Mouse (Mus musculus): Measurements from ENCODE around the gene Pik3cd. TPM values are rescaled to one million over a fixed set of nuclear protein-coding genes. Genes with fewer than 3 reads are reported as not detected.
"Not testable (repeated sequence)": the region's sequence is repeated elsewhere in the genome, so short reads cannot be mapped to it uniquely, and the experiment has no call there.

Gene Pik3cd
- polyA plus RNA-seq, 1 experiment from 2014 or later, result 29.6 TPM

GRCm38 (mm10) chr4:149632670-149633307, 69.6 kb downstream of the Pik3cd start:
- 78% methylated on average over 9 of the region's 9 CpGs for WGBS (ENCODE audit: missing documents)
- Histone ChIP-seq H3K4me3 (ENCODE audit: inconsistent target) (no peak overlapping the region), H3K36me3 (ENCODE audit: inconsistent target) (no peaks in the 10 kb centered on the region), H3K79me2 (ENCODE audit: inconsistent target) (no peaks in the 10 kb centered on the region), H3K27ac (no peak overlapping the region)

- WGBS (ENCODE audit: missing documents), result 96% methylated on average over 9 of the region's 9 CpGs
- H3K27ac ChIP-seq, result no peak overlapping the region
- H3K36me3 ChIP-seq (ENCODE audit: inconsistent target), result no peaks in the 10 kb centered on the region
- H3K79me2 ChIP-seq (ENCODE audit: inconsistent target), result no peaks in the 10 kb centered on the region
- H3K4me3 ChIP-seq (ENCODE audit: inconsistent target), result no peak overlapping the region
Observed at GRCm38 (mm10) chr4:149628810-149629209, 73.6 kb downstream of the Pik3cd start.

DNA sequence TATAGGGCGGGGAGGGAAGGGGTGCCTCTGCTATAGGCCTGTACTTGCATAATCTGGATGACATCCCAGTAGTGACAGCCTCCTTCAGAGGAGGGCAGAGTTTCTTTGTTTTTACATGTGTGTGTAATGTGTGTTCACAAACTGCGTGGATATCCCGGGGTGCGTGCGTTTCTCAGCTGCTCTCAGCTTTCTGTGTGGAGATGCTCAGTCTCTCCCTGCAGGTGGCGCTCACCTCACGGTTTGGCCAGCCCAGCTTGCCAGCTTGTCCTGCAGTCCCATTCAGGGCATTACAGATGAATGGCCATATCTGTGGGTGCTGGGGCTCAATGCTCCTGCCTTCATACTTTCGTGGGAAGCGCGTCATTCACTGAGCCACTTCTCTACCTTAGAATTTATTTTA, 74.0 kb downstream of the Pik3cd start:
- 58% methylated on average over 10 of the region's 10 CpGs for WGBS (ENCODE audit: missing documents)
- H3K4me3 ChIP-seq (ENCODE audit: inconsistent target), result no peak overlapping the region
- H3K36me3 ChIP-seq (ENCODE audit: inconsistent target), result no peaks in the 10 kb centered on the region

GRCm38 (mm10) chr4:149626809-149627208, 75.6 kb downstream of the Pik3cd start:
- no peak overlapping the region for H3K27ac ChIP-seq
- H3K4me3 ChIP-seq (ENCODE audit: inconsistent target), result no peak overlapping the region
- WGBS (ENCODE audit: missing documents), result over 99% methylated on average over 17 of the region's 17 CpGs
- no peaks in the 10 kb centered on the region for H3K36me3 ChIP-seq (ENCODE audit: inconsistent target)
- H3K79me2 ChIP-seq (ENCODE audit: inconsistent target), result no peaks in the 10 kb centered on the region

More for the DNA sequence above, 74.0 kb downstream of the Pik3cd start:
- Histone ChIP-seq H3K27ac (no peak overlapping the region), H3K79me2 (ENCODE audit: inconsistent target) (no peaks in the 10 kb centered on the region)

- Histone ChIP-seq H3K36me3 (ENCODE audit: inconsistent target) (no peaks in the 10 kb centered on the region), H3K79me2 (ENCODE audit: inconsistent target) (no peaks in the 10 kb centered on the region), H3K27ac (no peak overlapping the region), H3K4me3 (ENCODE audit: inconsistent target) (no peak overlapping the region)
- 96% methylated on average over 5 of the region's 5 CpGs for WGBS (ENCODE audit: missing documents)
Observed at GRCm38 (mm10) chr4:149623711-149624110, 78.7 kb downstream of the Pik3cd start.

DNA sequence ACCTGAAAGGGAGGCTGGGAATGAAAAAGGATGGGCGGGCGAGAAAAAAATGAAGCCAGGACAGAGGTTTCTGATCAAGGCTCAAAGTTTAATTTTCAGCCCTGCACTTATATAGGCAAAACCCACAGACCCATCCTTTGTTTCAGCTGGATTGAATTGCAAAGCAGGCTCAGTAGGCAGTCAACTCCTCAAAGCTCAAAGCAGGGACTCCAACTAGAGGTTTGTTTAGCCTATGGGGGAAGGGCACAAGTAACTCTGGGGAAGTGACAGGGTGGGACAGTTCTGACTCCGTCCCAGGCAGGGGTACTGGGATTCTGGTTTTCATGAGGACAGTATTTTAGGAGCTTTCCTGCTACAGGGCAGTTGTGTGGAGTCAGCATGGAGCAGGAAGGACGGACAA, 81.1 kb downstream of the Pik3cd start:
- Histone ChIP-seq H3K36me3 (ENCODE audit: inconsistent target) (no peaks in the 10 kb centered on the region), H3K79me2 (ENCODE audit: inconsistent target) (no peaks in the 10 kb centered on the region), H3K27ac (no peak overlapping the region), H3K4me3 (ENCODE audit: inconsistent target) (no peak overlapping the region)
- WGBS (ENCODE audit: missing documents), result 87% methylated on average over 4 of the region's 4 CpGs

DNA sequence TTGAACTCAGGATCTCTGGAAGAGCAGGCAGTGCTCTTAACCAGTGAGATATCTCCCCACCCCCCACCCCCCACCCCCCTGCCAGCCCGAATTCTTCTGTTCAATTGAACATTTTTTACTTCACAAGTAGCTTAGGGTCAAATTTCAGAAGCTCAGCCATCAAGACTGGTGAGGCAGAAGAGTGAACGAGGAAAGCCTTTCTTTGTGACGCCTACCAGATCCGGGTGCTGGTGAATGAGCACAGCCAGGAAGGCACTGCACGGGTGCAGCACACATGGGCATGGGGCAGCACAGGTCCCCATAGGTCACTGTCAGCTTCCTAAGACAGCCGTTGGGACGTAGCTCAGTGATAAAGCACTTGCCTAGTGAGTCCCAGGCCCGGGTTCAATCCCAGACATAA, 82.4 kb downstream of the Pik3cd start:
- Histone ChIP-seq H3K36me3 (ENCODE audit: inconsistent target) (no peaks in the 10 kb centered on the region), H3K4me3 (ENCODE audit: inconsistent target) (no peak overlapping the region), H3K79me2 (ENCODE audit: inconsistent target) (no peaks in the 10 kb centered on the region), H3K27ac (no peak overlapping the region)
- WGBS (ENCODE audit: missing documents), result 92% methylated on average over 8 of the region's 8 CpGs

- WGBS (ENCODE audit: missing documents), result 24% methylated on average over 3 of the region's 3 CpGs
- not testable (repeated sequence) for H3K4me3 ChIP-seq (ENCODE audit: inconsistent target); H3K36me3 ChIP-seq (ENCODE audit: inconsistent target); H3K79me2 ChIP-seq (ENCODE audit: inconsistent target)
- peak overlapping the region; percentile 52 for H3K27ac ChIP-seq
Observed at GRCm38 (mm10) chr4:149616999-149617398, 85.4 kb downstream of the Pik3cd start.

GRCm38 (mm10) chr4:149614869-149615268, 87.5 kb downstream of the Pik3cd start:
- no peaks in the 10 kb centered on the region for H3K36me3 ChIP-seq (ENCODE audit: inconsistent target)
- 98% methylated on average over 3 of the region's 3 CpGs for WGBS (ENCODE audit: missing documents)
- H3K4me3 ChIP-seq (ENCODE audit: inconsistent target), result no peak overlapping the region

GRCm38 (mm10) chr4:149613497-149613896, 88.9 kb downstream of the Pik3cd start:
- WGBS (ENCODE audit: missing documents), result 71% methylated on average over 3 of the region's 6 CpGs

More at GRCm38 (mm10) chr4:149614869-149615268, 87.5 kb downstream of the Pik3cd start:
- Histone ChIP-seq H3K79me2 (ENCODE audit: inconsistent target) (no peaks in the 10 kb centered on the region), H3K27ac (no peak overlapping the region)

DNA sequence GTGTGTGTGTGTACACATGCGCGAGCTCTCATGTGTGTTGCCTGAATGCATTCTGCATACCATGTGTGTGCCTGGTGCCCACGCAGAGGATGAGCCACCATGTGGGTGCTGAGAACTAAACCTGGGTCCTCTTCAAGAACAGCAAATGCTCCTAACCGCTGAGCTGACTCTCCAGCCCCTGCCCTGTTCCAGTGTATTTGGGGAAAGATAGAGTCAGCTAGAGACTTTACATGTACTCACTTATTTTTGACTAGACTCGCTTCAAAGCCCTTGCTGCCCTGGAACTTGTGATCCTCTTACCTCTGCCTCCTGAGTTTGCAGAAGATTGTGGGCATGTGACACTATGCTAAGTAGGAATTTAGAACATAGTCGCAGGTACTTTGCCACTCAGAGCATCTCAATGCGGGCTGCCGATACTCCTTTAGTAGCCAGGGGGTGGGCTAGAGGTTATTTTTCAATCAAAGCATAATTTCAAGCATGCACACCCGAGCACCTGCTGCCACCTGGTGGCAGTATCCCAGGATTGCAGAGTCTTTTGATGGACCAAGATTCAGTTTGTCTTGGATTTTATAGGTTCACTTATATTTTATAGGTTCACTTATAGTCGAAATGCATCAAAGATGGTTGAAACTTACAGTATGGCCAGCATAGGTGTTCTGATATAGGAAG, 90.9 kb downstream of the Pik3cd start:
- Histone ChIP-seq H3K36me3 (ENCODE audit: inconsistent target) (no peaks in the 10 kb centered on the region), H3K27ac (no peak overlapping the region), H3K79me2 (ENCODE audit: inconsistent target) (no peaks in the 10 kb centered on the region), H3K4me3 (ENCODE audit: inconsistent target) (no peak overlapping the region)
- 43% methylated on average over 10 of the region's 10 CpGs for WGBS (ENCODE audit: missing documents)

More at GRCm38 (mm10) chr4:149613497-149613896, 88.9 kb downstream of the Pik3cd start:
- not testable (repeated sequence) for H3K4me3 ChIP-seq (ENCODE audit: inconsistent target); H3K36me3 ChIP-seq (ENCODE audit: inconsistent target); H3K27ac ChIP-seq; H3K79me2 ChIP-seq (ENCODE audit: inconsistent target)

DNA sequence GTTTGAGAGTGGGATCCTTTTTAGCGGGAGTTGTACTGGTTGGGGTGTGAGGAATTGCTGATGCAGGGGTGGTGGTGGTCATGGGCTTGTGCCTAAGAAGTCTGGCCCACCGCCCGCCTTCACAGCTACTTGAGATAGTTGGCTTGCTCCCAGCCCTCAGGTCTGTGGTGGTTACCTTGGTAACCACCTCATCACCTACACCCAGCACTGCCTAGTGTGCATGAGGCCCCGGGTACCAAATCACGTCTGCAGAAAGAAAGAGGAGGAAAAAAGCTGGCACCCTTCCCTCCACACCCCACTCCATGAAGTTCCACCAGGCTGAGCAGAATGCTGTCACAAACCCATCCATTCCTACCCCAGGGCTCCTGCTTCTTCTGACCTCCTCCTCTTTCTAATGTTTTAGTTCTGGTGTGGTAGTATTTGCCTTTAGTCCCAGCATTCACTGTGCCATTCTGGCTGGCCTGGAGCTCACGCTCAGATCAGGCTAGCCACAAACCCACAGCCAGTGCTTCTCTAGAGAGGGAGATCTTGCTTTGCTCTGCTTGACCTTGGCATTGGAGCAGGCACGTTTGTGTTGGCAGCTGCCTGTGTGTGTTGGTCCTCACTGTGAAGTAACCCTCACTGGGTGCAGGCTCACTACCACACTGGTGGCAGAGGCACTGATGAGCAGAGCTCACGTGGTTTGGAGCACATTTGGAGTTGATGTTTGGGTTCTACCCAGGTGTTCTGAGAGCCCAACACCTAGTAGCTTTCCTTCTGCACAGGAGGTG, 92.9 kb downstream of the Pik3cd start:
- H3K36me3 ChIP-seq (ENCODE audit: inconsistent target), result no peaks in the 10 kb centered on the region
- 91% methylated on average over 7 of the region's 8 CpGs for WGBS (ENCODE audit: missing documents)
- no peak overlapping the region for H3K27ac ChIP-seq
- H3K79me2 ChIP-seq (ENCODE audit: inconsistent target), result no peaks in the 10 kb centered on the region
- H3K4me3 ChIP-seq (ENCODE audit: inconsistent target), result no peak overlapping the region

DNA sequence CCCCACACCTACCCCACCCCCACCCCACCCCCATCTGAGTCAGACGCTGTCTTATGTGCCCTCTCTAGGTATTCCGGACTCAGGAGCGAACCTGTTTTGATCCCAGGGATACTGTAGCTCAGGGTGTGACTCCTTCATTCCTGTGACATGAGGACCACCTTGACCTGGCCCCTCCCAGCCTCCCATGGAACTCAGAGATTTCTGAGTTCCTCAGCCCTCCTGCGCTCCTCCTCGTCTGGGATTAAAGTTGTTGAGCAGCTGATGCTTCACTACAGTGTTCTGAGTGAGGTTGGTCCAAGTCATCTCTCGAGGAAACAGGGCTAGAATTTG, 94.1 kb downstream of the Pik3cd start:
- WGBS (ENCODE audit: missing documents), result 98% methylated on average over 5 of the region's 6 CpGs
- Histone ChIP-seq H3K79me2 (ENCODE audit: inconsistent target) (no peaks in the 10 kb centered on the region), H3K27ac (no peak overlapping the region), H3K36me3 (ENCODE audit: inconsistent target) (no peaks in the 10 kb centered on the region), H3K4me3 (ENCODE audit: inconsistent target) (no peak overlapping the region)

DNA sequence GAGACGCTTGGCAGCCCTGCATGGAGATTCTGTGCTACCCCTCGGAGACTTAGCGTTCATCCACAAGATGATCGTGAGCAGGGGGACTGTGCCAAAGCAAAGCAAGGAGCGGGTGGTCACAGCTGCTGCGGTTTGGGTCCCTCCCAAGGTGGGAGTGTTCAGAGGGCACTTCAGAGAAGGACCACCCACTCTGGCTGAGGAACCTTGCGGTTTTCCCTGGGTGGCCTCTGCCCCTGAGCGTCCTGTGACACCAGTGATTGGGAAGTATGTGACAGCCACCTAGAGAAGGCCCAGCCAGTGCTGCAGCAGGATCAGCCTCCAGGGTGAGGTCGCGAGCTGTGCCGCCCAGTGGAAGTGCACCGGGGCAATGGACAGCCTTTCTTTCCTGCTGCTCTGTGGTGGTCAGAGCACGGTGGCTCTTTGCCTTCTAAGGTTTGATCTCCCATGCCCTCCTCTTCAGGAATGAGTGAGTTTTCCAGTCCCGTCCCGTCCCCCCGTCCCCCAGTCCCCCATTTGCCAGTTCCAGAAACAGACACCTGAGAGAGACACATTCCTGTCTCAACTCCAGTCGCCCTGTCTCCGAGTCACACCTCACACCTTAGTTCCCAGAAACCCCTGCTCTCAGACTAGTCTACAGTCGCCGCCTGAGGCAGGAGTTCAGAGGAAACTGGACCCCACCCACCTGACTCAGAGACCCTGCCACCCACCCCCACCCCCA, 94.6 kb downstream of the Pik3cd start:
- H3K27ac ChIP-seq, result no peak overlapping the region
- WGBS (ENCODE audit: missing documents), result 39% methylated on average over 20 of the region's 20 CpGs

More for the DNA sequence above, 94.6 kb downstream of the Pik3cd start:
- Histone ChIP-seq H3K79me2 (ENCODE audit: inconsistent target) (no peaks in the 10 kb centered on the region), H3K36me3 (ENCODE audit: inconsistent target) (no peaks in the 10 kb centered on the region), H3K4me3 (ENCODE audit: inconsistent target) (no peak overlapping the region)

Measured in macrophage (primary cell).